Mouse (Mus musculus) 3134 (cell line): ENCODE data around the gene Srek1ip1.

Experiments
- DNase-seq: peaks from one replicate; pipeline ENCODE4 v3.0.0-alpha.2; 2011; ENCODE audit warnings: low spot score; ENCODE audit not compliant: insufficient read length; ENCODE audit errors: extremely low read depth

Srek1ip1 gene

DNA sequence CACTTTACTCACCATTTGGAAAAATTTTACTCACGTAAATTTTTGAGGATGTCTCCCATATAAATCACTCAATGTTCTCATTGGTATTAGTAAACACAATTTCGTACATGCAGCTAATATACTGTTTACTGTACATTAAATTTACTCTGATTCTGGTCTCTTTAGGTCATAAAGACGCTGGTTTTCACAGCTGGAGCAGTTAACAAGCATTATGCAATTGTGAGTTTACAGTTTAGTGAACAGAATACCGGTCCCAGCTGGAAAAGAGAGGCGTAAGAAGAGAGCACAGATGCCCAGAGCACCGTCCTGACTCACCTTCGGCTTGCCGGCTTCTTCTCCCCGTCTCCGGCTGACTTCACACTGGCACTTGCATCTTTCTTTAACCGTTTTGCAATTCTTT, at the start of gene Srek1ip1:
Gene Srek1ip1, plus strand, starts transcription at position 301 of the 400 bp plus-strand sequence.
- DNase-seq, result no peak

DNA sequence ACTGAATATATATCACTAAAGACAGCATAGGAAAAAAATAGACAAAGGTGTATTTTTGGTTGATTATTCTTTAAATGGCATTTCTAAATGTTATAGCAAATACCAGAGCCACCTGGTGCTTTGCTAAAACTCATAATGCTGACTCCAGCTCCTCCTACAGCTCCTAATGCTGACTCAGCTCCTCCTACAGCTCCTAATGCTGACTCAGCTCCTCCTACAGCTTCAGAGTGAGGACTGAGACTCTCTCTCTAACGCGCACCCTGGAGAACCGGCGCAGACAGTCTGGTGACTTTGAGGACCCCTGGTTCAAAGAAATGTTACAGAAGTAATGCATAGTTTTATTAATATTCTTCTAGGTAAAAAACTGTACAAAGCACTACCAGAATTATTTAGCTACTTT, 49.4 kb upstream of the Srek1ip1 start:
- DNase-seq, result peak; percentile 63

DNA sequence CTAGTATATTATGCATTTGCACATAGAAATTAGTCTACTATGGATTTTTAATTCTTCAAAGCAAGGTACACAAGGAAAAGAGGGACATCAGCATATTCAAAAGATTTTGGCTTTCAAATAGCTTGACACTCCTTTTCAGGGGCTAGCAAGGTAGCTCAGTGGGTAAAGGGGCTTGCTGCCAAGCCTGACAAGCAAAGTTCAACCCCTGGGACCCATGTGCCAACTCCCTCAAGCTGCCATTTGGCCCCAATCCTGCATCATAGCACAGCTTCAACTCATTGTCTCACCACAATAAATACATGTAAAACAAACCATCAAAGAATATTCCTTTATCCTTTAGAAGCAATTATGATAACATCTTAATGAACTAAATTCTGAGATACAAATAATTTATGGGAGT, 45.3 kb upstream of the Srek1ip1 start:
- no peak for DNase-seq

DNA sequence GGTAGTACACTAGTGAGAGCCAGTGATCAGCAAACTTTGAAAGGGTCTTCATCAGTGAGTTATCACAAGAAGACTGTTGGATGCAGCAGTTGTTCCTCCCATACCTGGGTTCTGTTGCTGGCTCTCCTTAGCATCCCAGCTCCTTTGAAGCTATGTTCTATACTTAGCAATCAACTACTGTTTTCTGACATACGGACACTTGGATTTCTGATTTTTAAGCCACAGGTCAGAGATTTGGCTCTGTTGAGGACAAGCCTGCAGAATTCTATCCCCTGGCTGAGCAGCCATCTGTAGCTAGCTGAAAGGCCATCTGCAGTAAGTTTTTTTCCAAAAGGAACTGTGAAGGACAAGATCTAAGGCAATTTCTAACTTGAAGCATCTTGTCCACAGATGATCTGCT, 32.9 kb upstream of the Srek1ip1 start:
- DNase-seq, result no peak

DNA sequence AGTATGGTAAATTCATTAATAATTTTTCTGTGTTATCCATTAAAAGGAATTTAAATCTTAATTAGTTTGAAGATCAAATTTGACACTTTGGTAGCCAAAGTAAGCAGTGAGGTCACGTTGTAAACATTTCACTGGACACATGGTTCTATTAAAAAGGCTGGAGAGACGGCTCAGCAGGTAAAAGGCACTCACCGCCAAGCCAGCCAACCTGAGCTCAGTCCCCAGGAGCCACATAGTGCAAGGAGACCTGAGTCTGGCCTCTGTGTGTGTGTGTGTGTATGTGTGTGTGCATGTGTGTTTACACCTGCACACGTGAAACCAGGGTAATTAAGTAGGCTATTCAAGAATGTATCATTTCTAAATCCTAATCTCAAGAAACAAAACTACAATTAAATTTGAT, 29.9 kb upstream of the Srek1ip1 start:
- DNase-seq, result no peak

DNA sequence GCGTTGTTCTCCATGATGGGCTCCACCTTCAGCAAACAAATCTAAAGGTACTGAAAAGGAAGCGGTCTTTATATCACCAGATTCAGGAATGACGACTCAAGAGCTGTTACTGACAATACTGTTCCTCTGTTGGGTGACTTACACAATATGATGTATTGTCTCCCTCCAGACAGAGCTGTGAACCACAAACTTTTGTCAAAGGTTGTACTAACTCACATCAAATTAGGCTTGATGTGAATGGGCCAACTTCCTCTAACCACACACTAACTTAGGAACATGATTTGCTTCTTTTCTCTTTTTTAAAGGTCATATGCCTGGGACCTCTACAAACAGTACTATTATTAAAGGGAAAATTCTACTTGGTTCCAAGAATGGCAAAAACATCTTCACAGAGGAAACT, 29.1 kb upstream of the Srek1ip1 start:
- no peak for DNase-seq

DNA sequence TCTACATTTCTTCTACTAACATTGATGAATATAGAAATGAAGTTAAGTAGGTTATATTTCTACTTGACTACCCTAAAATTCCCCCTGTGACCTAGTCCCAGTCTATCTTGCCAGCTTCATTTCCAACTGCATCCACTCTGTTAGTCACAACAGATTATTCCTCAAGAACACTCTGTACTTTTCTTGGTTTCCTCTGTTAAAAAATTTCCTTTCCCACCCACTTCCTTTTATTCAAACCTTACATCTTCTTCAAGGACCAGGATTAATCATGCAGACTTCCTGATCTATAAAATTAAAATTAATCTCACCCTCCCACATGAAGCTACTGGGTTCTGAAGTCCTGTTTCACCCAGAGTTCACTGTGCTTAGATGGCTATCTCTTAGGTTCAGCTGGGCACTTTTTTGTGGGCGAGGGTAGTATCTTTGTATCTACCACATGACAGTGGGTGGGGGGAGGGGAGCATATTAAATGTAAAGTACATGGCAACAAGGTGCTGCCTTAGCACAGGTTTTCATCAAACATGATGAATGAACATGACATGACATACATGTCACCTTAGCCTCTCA, 13.1 kb upstream of the Srek1ip1 start:
- no peak for DNase-seq

DNA sequence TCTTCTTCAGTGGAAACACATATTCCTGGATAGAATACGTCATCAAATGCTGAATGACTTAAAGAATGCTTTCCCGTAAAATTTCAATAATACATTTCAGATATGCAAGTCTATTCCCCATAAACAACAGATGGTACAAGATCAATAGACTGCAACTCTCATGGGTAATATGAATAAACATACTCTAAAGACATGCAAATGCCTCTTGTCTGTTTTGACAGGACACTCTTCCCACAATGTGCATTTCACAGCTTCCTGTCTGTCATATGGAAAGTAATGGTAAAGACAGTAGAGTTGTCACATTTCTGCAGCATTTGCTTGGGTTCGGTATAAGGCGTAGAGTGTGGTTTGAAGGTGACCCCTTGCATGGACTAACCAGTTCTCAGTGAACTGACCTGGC, 5.0 kb upstream of the Srek1ip1 start:
- DNase-seq, result no peak

DNA sequence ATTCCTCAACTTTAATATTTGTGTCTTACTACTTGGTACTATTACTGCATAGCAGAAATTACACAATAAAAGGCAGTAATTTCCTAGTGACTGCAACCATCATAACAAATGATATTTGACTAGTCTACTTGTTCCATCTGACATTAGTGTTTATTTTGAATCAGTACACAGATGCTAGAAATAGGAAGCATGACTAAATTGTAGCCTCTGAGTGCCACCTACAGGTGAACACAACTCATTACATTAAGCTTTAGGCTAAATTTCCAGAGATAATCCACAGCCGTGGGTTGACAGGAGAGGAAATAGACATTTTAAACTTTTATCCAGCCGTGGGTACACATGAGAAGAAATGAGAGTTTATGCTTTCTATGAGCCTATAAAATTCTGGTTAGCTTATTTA, 2.6 kb upstream of the Srek1ip1 start:
- no peak for DNase-seq

DNA sequence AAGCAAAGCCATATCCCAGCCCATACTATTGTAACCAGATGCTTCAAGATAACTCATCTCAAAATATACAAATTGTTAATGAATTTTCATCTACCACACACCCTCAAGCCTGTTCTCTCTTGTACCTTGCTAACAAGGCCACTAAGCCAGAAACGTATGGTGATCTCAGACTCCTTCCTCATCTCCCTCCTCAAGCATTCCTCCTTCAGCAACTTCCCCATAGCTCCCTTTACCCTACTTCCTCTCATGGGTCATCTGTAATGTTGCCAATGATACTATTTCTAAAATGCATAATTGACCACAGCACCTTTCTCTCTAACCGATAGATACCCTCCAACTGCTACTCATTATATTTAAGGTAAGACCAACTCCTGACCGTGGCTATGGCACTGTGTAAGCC, 2.1 kb downstream of the Srek1ip1 start:
- DNase-seq, result no peak

DNA sequence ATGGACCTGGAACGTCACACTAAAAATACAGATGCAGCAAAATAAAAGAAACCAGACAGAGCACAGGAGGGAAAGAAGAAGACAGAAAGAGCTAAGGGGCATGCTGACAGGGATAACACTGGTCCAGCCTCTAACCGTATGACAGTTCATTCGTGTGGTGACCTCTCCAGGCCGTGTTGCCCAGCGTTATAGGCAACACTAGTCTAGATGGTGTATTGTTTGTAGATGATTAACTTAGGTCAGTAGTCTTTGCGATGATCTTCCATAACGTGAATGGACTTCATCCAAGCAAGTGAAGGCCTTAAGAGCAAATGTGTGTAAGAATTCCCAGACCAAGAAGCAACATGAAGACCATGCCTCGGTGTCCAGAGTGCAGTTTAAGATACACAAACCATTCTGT, 6.8 kb downstream of the Srek1ip1 start:
- no peak for DNase-seq

DNA sequence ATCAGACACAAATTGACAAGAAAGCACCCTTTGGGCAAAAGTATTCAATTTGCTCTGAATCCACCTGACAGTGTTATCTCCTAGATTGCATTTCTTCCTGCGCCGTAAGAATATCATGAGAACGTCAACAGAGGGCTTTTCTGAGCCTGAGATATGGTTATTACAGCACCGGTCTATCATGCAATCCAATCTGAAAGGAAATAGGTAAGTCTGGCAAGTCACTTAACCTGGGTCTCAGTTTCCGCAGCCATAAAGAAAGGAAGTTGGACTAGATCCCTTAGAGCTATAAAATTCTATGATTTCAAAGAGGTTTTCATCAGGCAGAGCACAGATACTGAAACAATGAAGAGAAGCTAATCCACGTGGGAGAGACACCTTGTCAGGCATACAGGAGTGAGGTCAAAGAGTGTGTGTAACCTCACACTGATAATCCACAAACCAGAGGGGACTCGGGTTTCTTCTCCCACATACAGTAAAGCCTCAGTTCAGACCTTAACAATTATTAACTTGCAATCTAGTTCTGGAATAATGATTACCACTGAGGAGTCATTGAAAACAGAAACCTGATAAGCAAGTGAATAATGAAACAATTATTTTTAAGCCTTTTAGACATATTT, 7.4 kb downstream of the Srek1ip1 start:
- no peak for DNase-seq

DNA sequence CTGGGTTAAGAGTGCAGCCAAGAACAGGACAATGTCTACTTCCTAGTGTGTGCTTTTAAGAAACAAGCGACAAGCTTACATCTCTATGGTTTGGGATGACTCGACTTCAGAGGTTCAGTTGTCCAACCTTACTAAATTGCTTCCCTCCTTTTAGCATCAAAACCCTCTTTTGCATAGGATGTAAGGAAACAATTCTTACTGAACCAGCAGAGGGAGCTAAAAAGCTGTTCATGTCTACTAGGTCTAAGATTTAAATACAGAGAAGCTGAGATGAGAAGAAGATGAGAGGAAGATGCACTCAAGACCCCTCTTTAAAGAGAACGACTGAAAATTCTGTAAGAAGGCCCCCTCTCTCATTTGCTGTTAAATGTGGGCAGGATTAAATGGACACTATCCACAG, 13.4 kb downstream of the Srek1ip1 start:
- no peak for DNase-seq

DNA sequence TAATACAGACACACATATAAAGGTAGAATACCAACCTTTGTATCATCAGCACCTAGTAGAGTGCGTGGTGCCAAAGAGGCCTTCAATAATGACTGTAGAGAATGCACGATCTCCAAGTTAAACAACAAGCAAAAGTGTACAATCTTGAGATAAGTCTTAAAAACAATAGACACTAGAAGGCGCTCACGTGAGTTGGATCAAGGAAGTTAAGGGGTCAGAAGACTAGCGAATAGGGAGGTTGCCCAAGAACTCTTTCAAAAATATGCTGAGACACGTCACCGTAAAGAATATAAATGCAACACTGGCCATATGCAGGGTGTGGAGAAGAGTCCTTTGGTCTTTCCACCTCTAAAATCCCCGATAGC, 24.0 kb downstream of the Srek1ip1 start:
- no peak for DNase-seq

DNA sequence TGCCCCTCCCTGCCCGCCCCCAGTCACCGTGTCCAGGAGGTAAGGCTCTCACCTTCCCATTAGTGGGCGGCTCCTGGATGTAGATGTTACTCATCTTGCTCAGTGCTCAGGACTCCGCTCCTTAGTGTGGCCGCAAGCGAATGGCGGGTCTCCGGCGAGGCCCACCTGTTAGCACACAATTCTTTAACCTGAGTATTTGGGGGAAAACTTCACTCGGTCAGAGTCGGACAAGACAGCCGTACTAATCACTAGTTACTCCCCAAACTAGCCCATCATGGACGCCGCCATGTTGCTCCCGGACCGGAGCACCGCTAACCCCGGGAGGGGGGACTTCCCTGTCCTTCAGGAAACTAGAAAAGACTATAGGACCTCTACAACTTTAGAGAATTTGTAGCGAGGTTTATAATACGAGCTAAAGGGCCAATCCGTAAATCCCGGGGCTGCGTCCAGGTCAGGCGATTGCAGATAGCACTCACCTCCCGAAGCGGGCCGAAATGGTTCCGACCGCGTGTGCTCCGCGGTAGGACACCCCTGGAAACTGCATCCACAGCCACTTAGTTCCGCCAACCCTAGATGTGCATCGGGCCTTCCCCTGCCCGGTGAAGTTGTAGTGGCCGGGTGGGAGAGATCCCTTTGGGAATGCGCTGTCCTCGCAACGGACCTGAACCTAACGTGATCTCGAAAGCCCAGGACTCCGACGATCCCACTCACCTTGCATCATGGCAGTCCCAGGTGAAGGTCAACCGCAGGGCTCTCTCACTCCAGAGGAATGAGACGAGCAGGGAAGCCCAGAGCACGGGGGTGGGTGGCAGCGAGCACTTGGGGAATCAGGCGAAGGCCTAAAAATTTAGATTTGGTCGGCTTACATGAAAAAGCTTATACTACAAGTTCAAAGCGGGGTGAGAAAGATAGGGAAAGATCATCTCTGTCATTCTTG, 24.6 kb downstream of the Srek1ip1 start, which contains the start of gene Cwc27:
Gene Cwc27, minus strand, starts transcription at position 508 of the 937 bp plus-strand sequence.
- DNase-seq, result peak; percentile 81

DNA sequence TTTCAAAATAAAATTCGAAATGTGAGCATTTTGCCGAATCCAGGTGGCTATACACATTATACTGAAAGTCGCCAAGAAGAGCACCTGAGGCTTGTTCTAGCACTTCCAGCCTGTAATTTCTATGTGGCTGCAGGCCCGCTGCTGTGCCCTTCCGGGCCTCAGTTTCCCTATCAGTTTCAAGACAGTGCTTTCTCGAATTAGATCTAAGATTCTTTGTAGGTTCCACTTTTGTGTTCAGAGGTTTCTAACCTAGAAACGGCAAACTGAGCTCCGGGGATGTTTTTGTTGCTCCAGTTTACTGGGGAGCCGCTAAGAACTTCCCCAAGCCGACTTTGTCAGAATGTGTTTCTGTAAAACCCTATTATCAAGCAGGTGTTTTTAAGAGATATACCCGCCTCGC, 25.4 kb downstream of the Srek1ip1 start:
- DNase-seq, result no peak

DNA sequence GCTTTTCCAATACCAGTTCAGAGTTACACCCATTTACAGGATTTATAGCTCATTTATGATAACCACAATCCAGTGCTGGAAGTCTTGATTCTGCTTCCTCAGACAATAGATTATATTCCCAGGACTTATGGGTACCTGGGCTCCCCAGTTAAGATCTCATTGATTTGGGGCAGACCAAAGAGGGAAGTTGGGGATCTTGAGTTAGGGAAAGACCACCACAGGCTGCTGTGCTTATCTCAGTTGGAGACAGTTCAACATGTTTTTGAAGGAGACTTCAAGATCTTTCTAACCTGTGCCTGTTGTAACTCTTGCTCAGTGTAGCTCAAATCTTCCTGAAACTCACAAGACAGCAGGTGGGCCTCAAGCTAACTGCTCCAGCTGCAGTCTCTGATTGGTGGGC, 28.9 kb downstream of the Srek1ip1 start:
- DNase-seq, result no peak

DNA sequence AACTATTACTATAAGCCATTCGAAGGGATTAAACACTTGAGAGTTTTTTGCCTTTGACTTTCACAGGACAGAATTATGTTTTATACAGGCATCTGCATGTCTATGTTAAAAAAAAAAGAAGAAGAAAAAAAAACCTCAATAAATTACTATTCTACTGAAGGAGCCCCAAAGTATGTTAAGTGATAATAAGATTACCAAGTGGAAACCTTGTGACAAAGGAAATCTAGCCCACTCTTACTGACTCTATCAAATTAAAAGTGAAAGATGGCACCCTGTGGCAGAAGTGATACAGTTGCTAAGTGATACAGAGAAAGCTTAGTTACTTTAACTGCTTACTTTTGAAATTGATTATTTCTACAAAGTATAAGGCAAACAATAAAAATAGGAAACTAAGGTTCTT, 29.6 kb downstream of the Srek1ip1 start:
- DNase-seq, result no peak

DNA sequence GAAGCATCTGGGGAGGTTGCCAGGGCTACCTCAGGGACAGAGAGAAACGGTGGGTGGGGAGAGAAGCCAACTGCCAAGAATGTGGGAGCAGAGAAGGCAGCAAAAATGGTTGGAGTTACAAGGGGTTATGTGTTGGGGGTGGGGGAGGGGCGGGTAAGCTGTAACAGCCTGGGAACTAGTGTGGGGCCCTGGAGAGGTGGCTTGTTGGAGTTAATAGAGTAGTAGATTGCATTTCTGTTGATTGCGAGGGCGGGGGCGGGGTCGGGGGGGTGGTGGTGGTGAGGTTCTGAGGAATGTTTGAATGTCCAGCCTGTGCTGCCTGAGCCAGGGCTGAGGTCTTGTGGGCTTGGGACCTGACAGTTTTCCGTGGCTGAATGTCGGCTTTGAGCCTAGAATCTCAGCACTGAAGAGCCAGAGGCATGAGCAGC, 30.1 kb downstream of the Srek1ip1 start:
- no peak for DNase-seq

DNA sequence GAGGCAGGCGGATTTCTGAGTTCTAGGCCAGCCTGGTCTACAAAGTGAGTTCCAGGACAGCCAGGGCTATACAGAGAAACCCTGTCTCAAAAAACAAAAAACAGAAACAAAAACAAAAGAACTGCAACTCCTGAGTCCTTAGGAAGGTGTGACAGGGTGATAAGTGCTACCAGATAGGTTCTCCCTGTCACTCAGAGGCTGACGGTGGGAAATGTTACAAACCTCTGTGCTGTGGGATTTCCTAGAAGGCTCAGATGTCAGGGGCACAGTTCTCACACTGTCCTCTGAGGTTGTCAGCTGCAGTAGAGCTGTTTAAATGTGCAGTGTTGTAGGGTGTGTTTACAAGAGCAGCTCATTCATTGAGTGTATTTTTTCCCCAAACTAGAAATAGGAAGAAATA, 33.2 kb downstream of the Srek1ip1 start:
- DNase-seq, result no peak

DNA sequence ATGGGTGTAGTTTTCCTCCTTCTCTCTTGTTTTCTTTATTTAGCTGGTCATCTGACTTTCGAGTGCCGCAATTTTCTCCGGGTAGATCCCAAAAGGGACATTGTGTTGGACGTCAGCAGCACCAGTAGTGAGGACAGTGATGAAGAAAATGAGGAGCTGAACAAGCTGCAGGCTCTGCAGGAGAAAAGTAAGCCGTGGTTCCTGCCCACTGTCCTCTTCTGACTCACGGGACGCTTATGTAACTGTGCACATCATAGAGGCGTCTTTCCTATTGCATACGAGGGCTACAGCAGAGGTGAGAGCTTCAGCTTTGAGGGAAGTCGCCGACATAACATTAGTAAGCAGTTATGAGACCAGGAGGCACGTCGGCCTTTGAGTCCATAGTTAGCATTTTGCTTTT, 40.5 kb downstream of the Srek1ip1 start:
- no peak for DNase-seq

DNA sequence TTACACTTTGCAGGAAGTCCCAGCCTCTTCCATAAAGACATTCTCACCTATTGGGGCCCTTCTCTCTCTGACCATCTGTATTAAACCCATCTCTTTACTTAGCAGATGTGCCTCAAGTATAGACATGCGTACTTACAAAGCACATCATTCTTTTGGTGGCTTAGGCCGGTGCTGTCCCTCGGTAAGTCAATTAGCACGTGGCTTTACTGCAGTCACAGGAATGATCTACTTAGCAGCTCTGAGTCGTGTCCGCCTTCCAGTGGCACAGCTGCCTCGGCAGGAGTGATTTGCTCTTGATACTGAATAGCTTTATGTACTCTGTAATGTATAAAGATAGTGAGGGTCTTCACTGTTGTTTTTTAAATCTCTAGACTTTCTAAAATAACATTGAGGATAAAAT, 45.3 kb downstream of the Srek1ip1 start:
- no peak for DNase-seq
